Mouse (Mus musculus): ENCODE measurements around the gene Ces2a.

DNA sequence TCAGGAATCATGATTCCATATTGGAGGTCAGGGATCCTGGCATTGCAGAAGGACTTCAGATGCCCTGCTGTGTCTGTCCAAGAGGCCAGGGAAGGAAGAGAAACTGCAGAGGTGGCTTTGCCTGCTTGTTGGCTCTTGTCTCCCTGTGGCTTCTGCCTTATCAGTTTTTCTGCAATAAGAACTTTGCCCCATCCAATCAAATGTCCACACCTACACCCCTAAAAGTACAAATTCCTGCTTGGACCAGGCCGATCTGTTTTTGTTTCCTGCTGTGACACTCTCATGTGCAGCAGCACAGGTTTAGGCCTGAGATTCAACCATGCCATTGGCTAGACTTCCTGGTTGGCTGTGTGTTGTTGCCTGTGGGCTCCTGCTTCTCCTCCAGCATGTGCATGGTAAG, at the start of gene Ces2a:
- TF ChIP-seq CTCF (IDR thresholded peaks at IDR 0.05; ENCODE audit: low read depth, low read length) (no peak), POLR2A (IDR thresholded peaks at IDR 0.05; ENCODE audit: borderline replicate concordance, low read depth, low read length) (no peak)
